In the genomic region with DNA sequence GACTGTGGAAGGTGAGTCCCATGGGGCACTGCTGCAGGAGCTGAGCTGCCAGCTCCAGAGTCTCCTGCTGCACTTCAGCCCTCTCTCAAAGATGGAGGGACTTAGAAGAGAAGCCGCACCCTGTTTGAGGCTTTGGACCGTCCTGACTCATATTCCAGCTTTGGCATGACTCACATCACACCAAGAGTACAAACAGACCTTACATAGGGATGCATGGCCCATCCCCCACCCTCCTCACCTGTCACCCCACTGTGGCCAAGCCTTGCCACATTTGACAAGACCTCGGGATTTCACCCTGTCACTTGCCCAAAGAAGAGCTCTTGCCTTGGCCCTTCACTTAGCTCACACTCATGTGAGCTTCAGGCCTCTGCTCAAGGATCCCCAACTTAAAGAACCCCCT, we compare ENCODE assay signal across 25 mouse cellular contexts.
"Had no signal": no experiment of that assay in that cellular context is flagged by ENCODE, and none has a peak within 500 bp of the region (broad histone marks: within the 10 kb centered on the region; RNA-seq: fewer than 3 reads in every experiment).

No protein-coding gene starts in this region.

- H3K36me3 ChIP-seq: intestine, embryonic 15.5 days; limb, embryonic 10.5 days; limb, embryonic 13.5 days; neural tube, embryonic 12.5 days; neural tube, embryonic 15.5 days; stomach, embryonic 15.5 days had no signal

- H3K9me3 ChIP-seq: intestine, embryonic 15.5 days; limb, embryonic 10.5 days; limb, embryonic 13.5 days; megakaryocyte, embryonic 14.5 days; neural tube, embryonic 12.5 days; neural tube, embryonic 15.5 days; stomach, embryonic 15.5 days had no signal

- ATAC-seq: intestine, embryonic 15.5 days; liver, postnatal 0 days had no signal

- H3K4me2 ChIP-seq: intestine, embryonic 15.5 days; limb, embryonic 13.5 days; lung, embryonic 14.5 days; midbrain, embryonic 11.5 days; neural tube, embryonic 12.5 days; neural tube, embryonic 15.5 days; stomach, embryonic 15.5 days had no signal

- DNase-seq: kidney, adult 11 months; kidney, adult 9 months; kidney, postnatal 25 days; layer of hippocampus, adult 9-11 months; liver; liver, postnatal 0 days; lung, embryonic 14.5 days; lung, postnatal 10 days; lung, postnatal 36 days; midbrain, embryonic 14.5 days; right cerebral cortex, adult 18-20 months; right cerebral cortex, postnatal 14 days; spleen, adult 18-20 months; thymus, adult 2 months; thymus, postnatal 14 days had no signal

- H3K4me1 ChIP-seq: limb, embryonic 10.5 days; neural tube, embryonic 12.5 days had no signal

- H3K27ac ChIP-seq: intestine, embryonic 15.5 days; layer of hippocampus, adult 2 months; limb, embryonic 10.5 days; limb, embryonic 13.5 days; liver, embryonic 14.5 days; neural tube, embryonic 12.5 days; neural tube, embryonic 15.5 days; stomach, embryonic 15.5 days had no signal

- H3K9ac ChIP-seq: intestine, embryonic 15.5 days; limb, embryonic 13.5 days; liver, embryonic 14.5 days; liver, postnatal 0 days; lung, embryonic 14.5 days; neural tube, embryonic 12.5 days; neural tube, embryonic 15.5 days; stomach, embryonic 15.5 days had no signal

- H3K4me3 ChIP-seq: intestine, embryonic 15.5 days; layer of hippocampus, adult 2 months; limb, embryonic 10.5 days; limb, embryonic 13.5 days; megakaryocyte, embryonic 14.5 days; neural tube, embryonic 12.5 days; neural tube, embryonic 15.5 days; stomach, embryonic 15.5 days had no signal

- H3K27me3 ChIP-seq: intestine, embryonic 15.5 days; megakaryocyte, embryonic 14.5 days; neural tube, embryonic 12.5 days; neural tube, embryonic 15.5 days; stomach, embryonic 15.5 days had no signal
